Mouse (Mus musculus): ENCODE measurements around the gene Tceanc. TPM values are rescaled to one million over a fixed set of nuclear protein-coding genes. Genes with fewer than 3 reads are reported as not detected.

The Tceanc gene
- 3.1 and 3.5 TPM in 2 replicates for polyA plus RNA-seq (2012; rRNA removed)

- TF ChIP-seq POLR2A (IDR thresholded peaks at IDR 0.05; ENCODE audit: borderline replicate concordance, extremely low read depth, insufficient read depth, insufficient read length, poor library complexity, severe bottlenecking) (no peak), CTCF (IDR thresholded peaks at IDR 0.05; ENCODE audit: borderline replicate concordance, extremely low read depth, insufficient read depth, insufficient read length) (no peak)
- peak; percentile 25 for DNase-seq (ENCODE audit: low read depth)
Observed at GRCm38 (mm10) chrX:166518345-166518744, at the start of gene Tceanc. Gene Tceanc, minus strand, starts transcription at chrX:166518567.

- DNase-seq (ENCODE audit: low read depth): no peak
- TF ChIP-seq CTCF (IDR thresholded peaks at IDR 0.05; ENCODE audit: borderline replicate concordance, extremely low read depth, insufficient read depth, insufficient read length) (no peak), POLR2A (IDR thresholded peaks at IDR 0.05; ENCODE audit: borderline replicate concordance, extremely low read depth, insufficient read depth, insufficient read length, poor library complexity, severe bottlenecking) (no peak)
Observed at GRCm38 (mm10) chrX:166565983-166566382, 47.6 kb upstream of the Tceanc start.

- TF ChIP-seq CTCF (IDR thresholded peaks at IDR 0.05; ENCODE audit: borderline replicate concordance, extremely low read depth, insufficient read depth, insufficient read length) (no peak), POLR2A (IDR thresholded peaks at IDR 0.05; ENCODE audit: borderline replicate concordance, extremely low read depth, insufficient read depth, insufficient read length, poor library complexity, severe bottlenecking) (no peak)
- DNase-seq (ENCODE audit: low read depth): no peak
Observed at GRCm38 (mm10) chrX:166565401-166565800, 47.0 kb upstream of the Tceanc start.

- DNase-seq (ENCODE audit: low read depth): no peak
- TF ChIP-seq POLR2A (IDR thresholded peaks at IDR 0.05; ENCODE audit: borderline replicate concordance, extremely low read depth, insufficient read depth, insufficient read length, poor library complexity, severe bottlenecking) (no peak), CTCF (IDR thresholded peaks at IDR 0.05; ENCODE audit: borderline replicate concordance, extremely low read depth, insufficient read depth, insufficient read length) (no peak)
Observed at GRCm38 (mm10) chrX:166564900-166565299, 46.5 kb upstream of the Tceanc start.

GRCm38 (mm10) chrX:166559333-166559732 lies 41.0 kb upstream of the Tceanc start:
- TF ChIP-seq POLR2A (IDR thresholded peaks at IDR 0.05; ENCODE audit: borderline replicate concordance, extremely low read depth, insufficient read depth, insufficient read length, poor library complexity, severe bottlenecking) (no peak), CTCF (IDR thresholded peaks at IDR 0.05; ENCODE audit: borderline replicate concordance, extremely low read depth, insufficient read depth, insufficient read length) (no peak)
- peak; percentile 39 for DNase-seq (ENCODE audit: low read depth)

- no peak for DNase-seq (ENCODE audit: low read depth)
- TF ChIP-seq CTCF (IDR thresholded peaks at IDR 0.05; ENCODE audit: borderline replicate concordance, extremely low read depth, insufficient read depth, insufficient read length) (no peak), POLR2A (IDR thresholded peaks at IDR 0.05; ENCODE audit: borderline replicate concordance, extremely low read depth, insufficient read depth, insufficient read length, poor library complexity, severe bottlenecking) (no peak)
Observed at GRCm38 (mm10) chrX:166552355-166552754, 34.0 kb upstream of the Tceanc start.

GRCm38 (mm10) chrX:166546495-166546894 lies 28.1 kb upstream of the Tceanc start:
- DNase-seq (ENCODE audit: low read depth): no peak
- TF ChIP-seq CTCF (IDR thresholded peaks at IDR 0.05; ENCODE audit: borderline replicate concordance, extremely low read depth, insufficient read depth, insufficient read length): no peak
- no peak for TF ChIP-seq POLR2A (IDR thresholded peaks at IDR 0.05; ENCODE audit: borderline replicate concordance, extremely low read depth, insufficient read depth, insufficient read length, poor library complexity, severe bottlenecking)

GRCm38 (mm10) chrX:166535138-166535537 lies 16.8 kb upstream of the Tceanc start:
- no peak for DNase-seq (ENCODE audit: low read depth)
- TF ChIP-seq CTCF (IDR thresholded peaks at IDR 0.05; ENCODE audit: borderline replicate concordance, extremely low read depth, insufficient read depth, insufficient read length) (no peak), POLR2A (IDR thresholded peaks at IDR 0.05; ENCODE audit: borderline replicate concordance, extremely low read depth, insufficient read depth, insufficient read length, poor library complexity, severe bottlenecking) (no peak)

- DNase-seq (ENCODE audit: low read depth): no peak
- no peak for TF ChIP-seq POLR2A (IDR thresholded peaks at IDR 0.05; ENCODE audit: borderline replicate concordance, extremely low read depth, insufficient read depth, insufficient read length, poor library complexity, severe bottlenecking)
- no peak for TF ChIP-seq CTCF (IDR thresholded peaks at IDR 0.05; ENCODE audit: borderline replicate concordance, extremely low read depth, insufficient read depth, insufficient read length)
Observed at GRCm38 (mm10) chrX:166533432-166533831, 15.1 kb upstream of the Tceanc start.

GRCm38 (mm10) chrX:166531671-166532070 lies 13.3 kb upstream of the Tceanc start:
- no peak for DNase-seq (ENCODE audit: low read depth)
- TF ChIP-seq POLR2A (IDR thresholded peaks at IDR 0.05; ENCODE audit: borderline replicate concordance, extremely low read depth, insufficient read depth, insufficient read length, poor library complexity, severe bottlenecking) (no peak), CTCF (IDR thresholded peaks at IDR 0.05; ENCODE audit: borderline replicate concordance, extremely low read depth, insufficient read depth, insufficient read length) (no peak)

GRCm38 (mm10) chrX:166528126-166528525 lies 9.8 kb upstream of the Tceanc start:
- no peak for DNase-seq (ENCODE audit: low read depth)
- TF ChIP-seq CTCF (IDR thresholded peaks at IDR 0.05; ENCODE audit: borderline replicate concordance, extremely low read depth, insufficient read depth, insufficient read length) (no peak), POLR2A (IDR thresholded peaks at IDR 0.05; ENCODE audit: borderline replicate concordance, extremely low read depth, insufficient read depth, insufficient read length, poor library complexity, severe bottlenecking) (no peak)

- TF ChIP-seq CTCF (IDR thresholded peaks at IDR 0.05; ENCODE audit: borderline replicate concordance, extremely low read depth, insufficient read depth, insufficient read length): no peak
- TF ChIP-seq POLR2A (IDR thresholded peaks at IDR 0.05; ENCODE audit: borderline replicate concordance, extremely low read depth, insufficient read depth, insufficient read length, poor library complexity, severe bottlenecking): no peak
- peak; percentile 13 for DNase-seq (ENCODE audit: low read depth)
Observed at GRCm38 (mm10) chrX:166525637-166526315, 7.4 kb upstream of the Tceanc start.
